Mouse (Mus musculus) testis, adult 10 weeks (tissue): ENCODE data around the gene Mcrip2. TPM values are rescaled to one million over a fixed set of nuclear protein-coding genes. Genes with fewer than 3 reads are reported as not detected.

Experiments used
- polyA plus RNA-seq: library from polyadenylated mRNA; stranded (reverse); fragments of 350-450 nt; fragmentation: Illumina TruSeq; extraction: RNeasy Lipid Tissue Mini Kit (QIAGEN cat#74804); gene quantifications from one replicate; pipeline ENCODE4 v1.2.3, GENCODE M21; 2014; ENCODE audit warnings: low read depth, low replicate concordance

Gene Mcrip2
- 0.78 TPM for polyA plus RNA-seq

GRCm38 (mm10) chr17:25868601-25869191 lies at the start of gene Mcrip2:
Gene Mcrip2, minus strand, starts transcription at chr17:25868764.

GRCm38 (mm10) chr17:25880196-25880910 lies 11.8 kb upstream of the Mcrip2 start, which contains the start of gene Wfikkn1:
Gene Wfikkn1, minus strand, starts transcription at chr17:25880858.

GRCm38 (mm10) chr17:25874721-25875170 lies 6.2 kb upstream of the Mcrip2 start, which contains the start of gene Mettl26:
Gene Mettl26, plus strand, starts transcription at chr17:25875074.

GRCm38 (mm10) chr17:25860832-25861703 lies 7.5 kb downstream of the Mcrip2 start, which contains the start of gene Wdr90:
Gene Wdr90, minus strand, starts transcription at chr17:25861501.

GRCm38 (mm10) chr17:25844396-25844901 lies 24.1 kb downstream of the Mcrip2 start, which contains the start of gene Rhot2:
Gene Rhot2, minus strand, starts transcription at chr17:25844851.

GRCm38 (mm10) chr17:25841117-25841880 lies 27.3 kb downstream of the Mcrip2 start, which contains the start of gene Gm20683:
Gene Gm20683, minus strand, starts transcription at chr17:25841763.

GRCm38 (mm10) chr17:25837076-25837410 lies 31.5 kb downstream of the Mcrip2 start, which contains the start of gene Rhbdl1:
Gene Rhbdl1, minus strand, starts transcription at chr17:25837295.

GRCm38 (mm10) chr17:25833291-25833663 lies 35.3 kb downstream of the Mcrip2 start, which contains the start of gene Stub1:
Gene Stub1, minus strand, starts transcription at chr17:25833404.

GRCm38 (mm10) chr17:25828712-25829557 lies 39.6 kb downstream of the Mcrip2 start, which contains the start of gene Jmjd8:
Gene Jmjd8, plus strand, starts transcription at chr17:25828867.

GRCm38 (mm10) chr17:25823452-25823851 lies 45.1 kb downstream of the Mcrip2 start, which contains the start of gene Wdr24:
Gene Wdr24, plus strand, starts transcription at chr17:25823627.

Other genes with a start within 250 kb of the Mcrip2 start
- gene Gng13, start 151.6 kb downstream of the Mcrip2 start, polyA plus RNA-seq: not detected
- 1.6 TPM for gene Chtf18, start 141.3 kb downstream of the Mcrip2 start, polyA plus RNA-seq
- gene Rpusd1, start 141.1 kb downstream of the Mcrip2 start, polyA plus RNA-seq: not detected
- not detected for gene Mslnl, start 132.7 kb downstream of the Mcrip2 start, polyA plus RNA-seq
- 0.22 TPM for gene Msln, start 114.4 kb downstream of the Mcrip2 start, polyA plus RNA-seq
- gene Narfl, start 95.0 kb downstream of the Mcrip2 start, polyA plus RNA-seq: 1.4 TPM
- gene Haghl, start 83.1 kb downstream of the Mcrip2 start, polyA plus RNA-seq: 0.55 TPM
- gene Ccdc78, start 82.2 kb downstream of the Mcrip2 start, polyA plus RNA-seq: 0.49 TPM
- gene Fam173a, start 75.9 kb downstream of the Mcrip2 start, polyA plus RNA-seq: 0.43 TPM
- gene AC134908.4, start 73.1 kb downstream of the Mcrip2 start, polyA plus RNA-seq: 0.35 TPM
- 0.24 TPM for gene Metrn, start 71.6 kb downstream of the Mcrip2 start, polyA plus RNA-seq
- gene Fbxl16, start 59.7 kb downstream of the Mcrip2 start, polyA plus RNA-seq: 0.60 TPM
- gene Wdr24, start 45.1 kb downstream of the Mcrip2 start, polyA plus RNA-seq: 1.0 TPM
- 1.1 TPM for gene Jmjd8, start 39.9 kb downstream of the Mcrip2 start, polyA plus RNA-seq
- gene Stub1, start 35.4 kb downstream of the Mcrip2 start, polyA plus RNA-seq: 3.4 TPM
- gene Rhbdl1, start 31.5 kb downstream of the Mcrip2 start, polyA plus RNA-seq: not detected
- gene Gm20683, start 27.0 kb downstream of the Mcrip2 start, polyA plus RNA-seq: not detected
- gene Rhot2, start 23.9 kb downstream of the Mcrip2 start, polyA plus RNA-seq: 4.0 TPM
- 3.1 TPM for gene Wdr90, start 7.3 kb downstream of the Mcrip2 start, polyA plus RNA-seq
- gene Mettl26, start 6.3 kb upstream of the Mcrip2 start, polyA plus RNA-seq: 11.0 TPM
- not detected for gene Wfikkn1, start 12.1 kb upstream of the Mcrip2 start, polyA plus RNA-seq
- gene Rab40c, start 51.0 kb upstream of the Mcrip2 start, polyA plus RNA-seq: 1.7 TPM
- 4.1 TPM for gene Pigq, start 76.2 kb upstream of the Mcrip2 start, polyA plus RNA-seq
- not detected for gene Nhlrc4, start 76.2 kb upstream of the Mcrip2 start, polyA plus RNA-seq
- gene A930017K11Rik, start 83.8 kb upstream of the Mcrip2 start, polyA plus RNA-seq: not detected
- 0.77 TPM for gene Capn15, start 117.0 kb upstream of the Mcrip2 start, polyA plus RNA-seq
- gene Rab11fip3, start 200.8 kb upstream of the Mcrip2 start, polyA plus RNA-seq: 5.5 TPM
- gene Decr2, start 221.6 kb upstream of the Mcrip2 start, polyA plus RNA-seq: 4.7 TPM
- 0.39 TPM for gene Nme4, start 226.8 kb upstream of the Mcrip2 start, polyA plus RNA-seq
- 12.6 TPM for gene Tmem8, start 244.5 kb upstream of the Mcrip2 start, polyA plus RNA-seq